Mouse (Mus musculus) heart, embryonic 10.5 days (tissue): ENCODE measurements around the gene Galntl5. TPM values are rescaled to one million over a fixed set of nuclear protein-coding genes. Genes with fewer than 3 reads are reported as not detected.

ENCODE experiments used
- DNase-seq: peaks from one replicate; pipeline ENCODE4 v3.0.0-alpha.2; 2017; ENCODE audit warnings: low spot score
- H3K27ac ChIP-seq: fragments of 300-500 bp; sonication (generic); 2 replicates; pipeline ENCODE4 v1.5.1; 2016; ENCODE audit warnings: mild to moderate bottlenecking
- H3K27me3 ChIP-seq: fragments of 300-500 bp; sonication (generic); 2 replicates; pipeline ENCODE4 v1.6.1; 2016; ENCODE audit warnings: mild to moderate bottlenecking; ENCODE audit not compliant: poor library complexity, insufficient read depth, severe bottlenecking
- H3K36me3 ChIP-seq: fragments of 300-500 bp; sonication (generic); 2 replicates; pipeline ENCODE4 v1.6.1; 2016; ENCODE audit warnings: mild to moderate bottlenecking, moderate library complexity
- H3K4me1 ChIP-seq: fragments of 300-500 bp; sonication (generic); 2 replicates; pipeline ENCODE4 v1.6.1; 2016; ENCODE audit warnings: mild to moderate bottlenecking
- H3K4me3 ChIP-seq: fragments of 300-500 bp; sonication (generic); 2 replicates; pipeline ENCODE4 v1.5.1; 2016; ENCODE audit warnings: mild to moderate bottlenecking, moderate library complexity
- H3K9me3 ChIP-seq: fragments of 300-500 bp; sonication (generic); 2 replicates; pipeline ENCODE4 v1.6.1; 2016; ENCODE audit warnings: mild to moderate bottlenecking, moderate library complexity
- WGBS: fragments of 180-500 bp; shearing (Covaris S2); methylation state at CpG from one replicate; pipeline ENCODE4 v1.1.7; 2016; 5-methylcytosine and 5-hydroxymethylcytosine counted together
- microRNA-seq: library from miRNA; unstranded; fragments of <30 nt; microRNA quantifications from one replicate; pipeline ENCODE4, GENCODE M21; 2017
- polyA plus RNA-seq: library from polyadenylated mRNA; unstranded; fragments of >200 nt; fragmentation: Nextera tagmentation; extraction: Ambion mirVana; gene quantifications from 2 replicates; pipeline ENCODE4 v1.2.1, GENCODE M21; 2016

Gene Galntl5
- polyA plus RNA-seq, 1 experiment from 2014 or later, result not detected

DNA sequence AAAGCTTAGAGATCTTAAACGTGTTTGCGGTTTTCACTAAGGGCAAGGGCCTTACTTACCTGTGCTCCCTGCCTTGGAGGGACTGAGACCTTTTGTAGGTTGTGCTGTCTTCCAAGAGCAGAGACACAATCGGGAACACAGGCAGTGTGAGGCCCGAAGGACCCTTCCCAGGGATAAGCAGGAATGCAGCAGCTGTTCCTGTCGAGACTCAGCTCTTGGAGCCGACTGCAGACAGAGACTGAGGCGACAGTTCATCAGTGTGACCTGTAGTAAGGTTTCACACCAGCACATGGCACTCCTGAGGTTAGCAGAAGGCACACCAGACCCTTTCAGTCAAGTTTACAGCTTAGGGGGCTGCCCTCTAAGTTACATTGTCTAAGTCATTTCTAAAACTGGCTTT, 81.0 kb downstream of the Galntl5 start:
- 74% methylated on average over 7 of the region's 7 CpGs for WGBS
- Histone ChIP-seq H3K4me1 (no peaks in the 10 kb centered on the region), H3K36me3 (peaks cover 79% of the 10 kb centered on the region), H3K9me3 (no peaks in the 10 kb centered on the region), H3K27me3 (no peaks in the 10 kb centered on the region), H3K4me3 (no peak overlapping the region), H3K27ac (no peak overlapping the region)
- no peak for DNase-seq

DNA sequence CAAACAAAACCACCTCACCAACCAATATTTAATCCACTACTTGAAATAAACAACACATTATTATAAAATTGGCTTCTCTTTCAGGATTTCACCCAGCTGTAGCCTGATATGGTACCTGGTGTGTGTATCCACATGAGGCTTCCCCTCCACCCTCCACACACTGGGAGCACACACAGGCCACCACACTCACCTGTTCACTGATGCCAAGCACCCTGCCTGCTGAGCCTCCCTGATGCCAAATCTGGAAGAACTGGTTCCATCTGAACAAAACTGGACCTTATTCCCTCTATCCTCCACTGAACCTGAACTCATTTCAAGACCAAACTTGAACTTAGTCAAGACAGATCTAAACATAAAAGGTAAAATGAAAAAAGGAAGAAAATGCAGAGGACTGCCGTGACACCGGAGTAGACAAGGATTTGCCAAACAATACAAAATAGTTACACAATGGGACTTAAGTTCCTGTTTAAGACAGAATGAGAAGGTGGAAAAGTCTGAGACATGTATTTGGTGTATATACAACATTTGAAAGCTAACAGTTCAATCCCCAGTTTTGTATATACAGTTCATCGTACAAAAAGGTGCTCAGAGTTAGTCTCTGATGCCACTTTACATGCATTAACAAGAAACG, 87.1 kb downstream of the Galntl5 start:
- Histone ChIP-seq H3K27me3 (no peaks in the 10 kb centered on the region), H3K9me3 (no peaks in the 10 kb centered on the region), H3K4me3 (no peak overlapping the region), H3K27ac (no peak overlapping the region), H3K4me1 (no peaks in the 10 kb centered on the region), H3K36me3 (peaks cover 55% of the 10 kb centered on the region)
- WGBS, result 96% methylated on average over 4 of the region's 4 CpGs
- DNase-seq, result no peak

Small RNA genes within 50 kb of the gene (microRNA-seq; reads per million reads assigned to microRNA genes)
- not detected for gene Gm26051

Other genes with a start within 250 kb of the Galntl5 start
- 65.1 and 100 TPM in 2 replicates for gene Prkag2, start 80.8 kb upstream of the Galntl5 start, polyA plus RNA-seq
- 36.1 and 37.7 TPM in 2 replicates for gene Galnt11, start 40.4 kb downstream of the Galntl5 start, polyA plus RNA-seq
- not detected in 2 replicates for gene E130116L18Rik, start 41.7 kb downstream of the Galntl5 start, polyA plus RNA-seq